Mouse (Mus musculus) forebrain, embryonic 12.5 days (tissue): ENCODE results near the gene Foxp1. TPM values are rescaled to one million over a fixed set of nuclear protein-coding genes. Genes with fewer than 3 reads are reported as not detected.

Source experiments
- ATAC-seq: fragments of 200-750 bp; cut with Nextera tagmentation; 2 replicates; pipeline ENCODE4 v1.8.0; 2017; ENCODE audit warnings: moderate TSS enrichment; ENCODE audit not compliant: low FRiP score
- H3K27ac ChIP-seq: fragments of 300-500 bp; sonication (generic); 2 replicates; pipeline ENCODE4 v1.5.1; 2016; ENCODE audit warnings: mild to moderate bottlenecking
- H3K27me3 ChIP-seq: fragments of 300-500 bp; sonication (generic); 2 replicates; pipeline ENCODE4 v1.6.1; 2016; ENCODE audit warnings: mild to moderate bottlenecking
- H3K36me3 ChIP-seq: fragments of 300-500 bp; sonication (generic); replicated peaks from 2 replicates; pipeline ENCODE4 v1.6.1; 2016; ENCODE audit warnings: mild to moderate bottlenecking
- H3K4me1 ChIP-seq: fragments of 300-500 bp; sonication (generic); 2 replicates; pipeline ENCODE4 v1.6.1; 2016
- H3K4me2 ChIP-seq: fragments of 300-500 bp; sonication (generic); 2 replicates; pipeline ENCODE4 v1.6.1; 2016; ENCODE audit warnings: mild to moderate bottlenecking, moderate library complexity
- H3K4me3 ChIP-seq: fragments of 300-500 bp; sonication (generic); replicated peaks from 2 replicates; pipeline ENCODE4 v1.5.1; 2016; ENCODE audit warnings: mild to moderate bottlenecking
- H3K9ac ChIP-seq: fragments of 300-500 bp; sonication (generic); 2 replicates; pipeline ENCODE4 v1.6.1; 2016; ENCODE audit warnings: mild to moderate bottlenecking
- H3K9me3 ChIP-seq: fragments of 300-500 bp; sonication (generic); 2 replicates; pipeline ENCODE4 v1.6.1; 2016
- whole genome bisulfite sequencing: fragments of 180-500 bp; shearing (Covaris S2); methylation state at CpG from one replicate; pipeline ENCODE4 v1.1.7; 2016; 5-methylcytosine and 5-hydroxymethylcytosine counted together
- polyA plus RNA-seq: library from polyadenylated mRNA; unstranded; fragments of >200 nt; fragmentation: Nextera tagmentation; extraction: Ambion mirVana; gene quantifications from 2 replicates; pipeline ENCODE4 v1.2.1, GENCODE M21; 2016

The Foxp1 gene
- polyA plus RNA-seq, 1 experiment from 2014 or later, result 77.3 TPM

GRCm38 (mm10) chr6:99357931-99358330 is 164.6 kb downstream of the Foxp1 start:
- H3K4me3 ChIP-seq, result no peak overlapping the region
- no peaks in the 10 kb centered on the region for H3K9me3 ChIP-seq
- H3K4me1 ChIP-seq, result no peaks in the 10 kb centered on the region
- H3K27ac ChIP-seq, result no peak overlapping the region
- no peaks in the 10 kb centered on the region for H3K36me3 ChIP-seq
- H3K27me3 ChIP-seq, result no peaks in the 10 kb centered on the region
- ATAC-seq, result no peak
- H3K9ac ChIP-seq, result no peak overlapping the region
- 91% methylated on average over 2 of the region's 2 CpGs for WGBS
- no peak overlapping the region for H3K4me2 ChIP-seq

- H3K4me1 ChIP-seq, result no peaks in the 10 kb centered on the region
- no peaks in the 10 kb centered on the region for H3K9me3 ChIP-seq
- H3K36me3 ChIP-seq, result no peaks in the 10 kb centered on the region
- H3K9ac ChIP-seq, result no peak overlapping the region
- no peak for ATAC-seq
- WGBS, result 79% methylated on average over 2 of the region's 2 CpGs
- no peak overlapping the region for H3K4me3 ChIP-seq
- H3K4me2 ChIP-seq, result no peak overlapping the region
- H3K27ac ChIP-seq, result no peak overlapping the region
- H3K27me3 ChIP-seq, result no peaks in the 10 kb centered on the region
Observed at GRCm38 (mm10) chr6:99354338-99354737, 168.2 kb downstream of the Foxp1 start.

- no peak overlapping the region for H3K4me2 ChIP-seq
- no peak overlapping the region for H3K4me3 ChIP-seq
- no peaks in the 10 kb centered on the region for H3K9me3 ChIP-seq
- ATAC-seq, result no peak
- no peaks in the 10 kb centered on the region for H3K36me3 ChIP-seq
- H3K27me3 ChIP-seq, result no peaks in the 10 kb centered on the region
- H3K9ac ChIP-seq, result no peak overlapping the region
- 84% methylated on average over 2 of the region's 2 CpGs for WGBS
- H3K27ac ChIP-seq, result no peak overlapping the region
- H3K4me1 ChIP-seq, result no peaks in the 10 kb centered on the region
Observed at GRCm38 (mm10) chr6:99353441-99353840, 169.1 kb downstream of the Foxp1 start.

GRCm38 (mm10) chr6:99350566-99350965 is 172.0 kb downstream of the Foxp1 start:
- no peak overlapping the region for H3K27ac ChIP-seq
- no peak for ATAC-seq
- peaks cover 3% of the 10 kb centered on the region; the same call in 1 of the 2 replicates for H3K4me1 ChIP-seq
- 88% methylated on average over 3 of the region's 3 CpGs for WGBS
- H3K9ac ChIP-seq, result no peak overlapping the region
- no peak overlapping the region for H3K4me2 ChIP-seq
- H3K27me3 ChIP-seq, result no peaks in the 10 kb centered on the region
- no peak overlapping the region for H3K4me3 ChIP-seq
- H3K36me3 ChIP-seq, result no peaks in the 10 kb centered on the region
- no peaks in the 10 kb centered on the region for H3K9me3 ChIP-seq

GRCm38 (mm10) chr6:99350156-99350555 is 172.4 kb downstream of the Foxp1 start:
- Histone ChIP-seq H3K27ac (no peak overlapping the region), H3K4me3 (no peak overlapping the region), H3K36me3 (no peaks in the 10 kb centered on the region), H3K4me1 (peaks cover 3% of the 10 kb centered on the region; the same call in 1 of the 2 replicates), H3K9me3 (no peaks in the 10 kb centered on the region), H3K4me2 (no peak overlapping the region), H3K27me3 (no peaks in the 10 kb centered on the region), H3K9ac (no peak overlapping the region)
- 89% methylated on average over 5 of the region's 5 CpGs for WGBS
- ATAC-seq, result no peak

GRCm38 (mm10) chr6:99347836-99348235 is 174.7 kb downstream of the Foxp1 start:
- Histone ChIP-seq H3K36me3 (no peaks in the 10 kb centered on the region), H3K27ac (no peak overlapping the region), H3K4me1 (peaks cover 3% of the 10 kb centered on the region; the same call in 1 of the 2 replicates), H3K27me3 (no peaks in the 10 kb centered on the region), H3K9me3 (no peaks in the 10 kb centered on the region), H3K9ac (no peak overlapping the region), H3K4me3 (no peak overlapping the region), H3K4me2 (no peak overlapping the region)
- 33% methylated on average over 10 of the region's 10 CpGs for WGBS
- ATAC-seq, result no peak

GRCm38 (mm10) chr6:99344966-99345365 is 177.6 kb downstream of the Foxp1 start:
- H3K4me2 ChIP-seq, result no peak overlapping the region
- peaks cover 3% of the 10 kb centered on the region; the same call in 1 of the 2 replicates for H3K4me1 ChIP-seq
- ATAC-seq, result no peak
- H3K27ac ChIP-seq, result no peak overlapping the region
- H3K27me3 ChIP-seq, result no peaks in the 10 kb centered on the region
- WGBS, result 96% methylated on average over 7 of the region's 7 CpGs
- no peaks in the 10 kb centered on the region for H3K36me3 ChIP-seq
- no peak overlapping the region for H3K4me3 ChIP-seq
- H3K9ac ChIP-seq, result no peak overlapping the region
- H3K9me3 ChIP-seq, result no peaks in the 10 kb centered on the region

GRCm38 (mm10) chr6:99344357-99344756 is 178.2 kb downstream of the Foxp1 start:
- 76% methylated on average over 3 of the region's 3 CpGs for WGBS
- H3K36me3 ChIP-seq, result no peaks in the 10 kb centered on the region
- no peak overlapping the region for H3K4me3 ChIP-seq
- no peak overlapping the region for H3K9ac ChIP-seq
- no peaks in the 10 kb centered on the region for H3K9me3 ChIP-seq
- H3K27me3 ChIP-seq, result no peaks in the 10 kb centered on the region
- H3K4me1 ChIP-seq, result peaks cover 6% of the 10 kb centered on the region; the same call in 1 of the 2 replicates
- no peak overlapping the region for H3K4me2 ChIP-seq
- H3K27ac ChIP-seq, result no peak overlapping the region
- ATAC-seq, result no peak

GRCm38 (mm10) chr6:99343815-99344214 is 178.7 kb downstream of the Foxp1 start:
- WGBS, result 81% methylated on average over 3 of the region's 3 CpGs
- H3K36me3 ChIP-seq, result no peaks in the 10 kb centered on the region
- peaks cover 9% of the 10 kb centered on the region; the same call in 1 of the 2 replicates for H3K4me1 ChIP-seq
- no peak for ATAC-seq
- no peak overlapping the region for H3K9ac ChIP-seq
- H3K27me3 ChIP-seq, result no peaks in the 10 kb centered on the region
- H3K4me3 ChIP-seq, result no peak overlapping the region
- no peak overlapping the region for H3K27ac ChIP-seq
- H3K9me3 ChIP-seq, result no peaks in the 10 kb centered on the region
- H3K4me2 ChIP-seq, result no peak overlapping the region

GRCm38 (mm10) chr6:99342416-99342815 is 180.1 kb downstream of the Foxp1 start:
- peaks cover 6% of the 10 kb centered on the region for H3K4me1 ChIP-seq
- 93% methylated on average over 3 of the region's 3 CpGs for WGBS
- no peak overlapping the region for H3K27ac ChIP-seq
- no peaks in the 10 kb centered on the region for H3K9me3 ChIP-seq
- H3K4me2 ChIP-seq, result no peak overlapping the region
- H3K27me3 ChIP-seq, result no peaks in the 10 kb centered on the region
- no peak for ATAC-seq
- no peak overlapping the region for H3K4me3 ChIP-seq
- no peaks in the 10 kb centered on the region for H3K36me3 ChIP-seq
- H3K9ac ChIP-seq, result no peak overlapping the region

GRCm38 (mm10) chr6:99340902-99341301 is 181.6 kb downstream of the Foxp1 start:
- ATAC-seq, result no peak

GRCm38 (mm10) chr6:99339986-99340721 is 182.4 kb downstream of the Foxp1 start:
- Histone ChIP-seq H3K36me3 (no peaks in the 10 kb centered on the region), H3K4me3 (no peak overlapping the region), H3K9ac (no peak overlapping the region), H3K27ac (no peak overlapping the region), H3K4me2 (no peak overlapping the region), H3K9me3 (no peaks in the 10 kb centered on the region), H3K27me3 (no peaks in the 10 kb centered on the region), H3K4me1 (peaks cover 10% of the 10 kb centered on the region)
- no peak for ATAC-seq
- WGBS, result 73% methylated on average over 10 of the region's 10 CpGs

More at GRCm38 (mm10) chr6:99340902-99341301, 181.6 kb downstream of the Foxp1 start:
- Histone ChIP-seq H3K27me3 (no peaks in the 10 kb centered on the region), H3K9ac (no peak overlapping the region), H3K9me3 (no peaks in the 10 kb centered on the region), H3K4me3 (no peak overlapping the region), H3K4me1 (peaks cover 10% of the 10 kb centered on the region), H3K4me2 (no peak overlapping the region), H3K36me3 (no peaks in the 10 kb centered on the region), H3K27ac (no peak overlapping the region)
- WGBS, result 84% methylated on average over 4 of the region's 4 CpGs

- WGBS, result 76% methylated on average over 5 of the region's 5 CpGs
- ATAC-seq, result no peak
- H3K27ac ChIP-seq, result no peak overlapping the region
- H3K27me3 ChIP-seq, result no peaks in the 10 kb centered on the region
- H3K9me3 ChIP-seq, result no peaks in the 10 kb centered on the region
- H3K4me2 ChIP-seq, result no peak overlapping the region
- no peak overlapping the region for H3K9ac ChIP-seq
- peaks cover 10% of the 10 kb centered on the region for H3K4me1 ChIP-seq
- H3K4me3 ChIP-seq, result no peak overlapping the region
- H3K36me3 ChIP-seq, result no peaks in the 10 kb centered on the region
Observed at GRCm38 (mm10) chr6:99339343-99339620, 183.2 kb downstream of the Foxp1 start.
